Mouse (Mus musculus) c-Kit-negative CD71-positive TER-119-positive erythroid progenitor cells, embryonic 14.5 days (primary cell): ENCODE measurements around the gene Yipf3.

ENCODE experiments used
- DNase-seq: peaks from one replicate; pipeline ENCODE4 v3.0.0-alpha.2; 2013; ENCODE audit warnings: low read depth, low spot score

The Yipf3 gene

DNA sequence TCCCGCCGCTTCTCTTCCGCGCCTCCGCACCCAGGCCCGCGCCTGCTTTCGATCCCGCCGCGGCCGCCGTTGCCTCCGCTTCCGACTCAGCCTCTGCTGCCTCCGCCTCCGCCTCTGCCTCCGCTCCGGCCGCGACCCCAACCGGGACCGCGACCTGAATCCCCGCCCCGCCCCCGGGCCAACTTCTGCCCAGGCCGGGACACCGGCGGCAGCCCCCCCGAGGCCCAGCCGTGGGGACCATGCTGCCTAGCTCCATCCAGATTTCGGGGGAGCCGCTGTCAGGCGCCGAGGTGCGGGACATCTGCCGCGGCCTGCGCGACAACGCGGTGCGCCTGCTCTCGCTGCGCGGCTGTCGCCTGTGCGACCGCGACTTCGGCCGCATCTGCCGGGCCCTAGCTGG lies 6.2 kb downstream of the Yipf3 start:
- DNase-seq, result no peak

DNA sequence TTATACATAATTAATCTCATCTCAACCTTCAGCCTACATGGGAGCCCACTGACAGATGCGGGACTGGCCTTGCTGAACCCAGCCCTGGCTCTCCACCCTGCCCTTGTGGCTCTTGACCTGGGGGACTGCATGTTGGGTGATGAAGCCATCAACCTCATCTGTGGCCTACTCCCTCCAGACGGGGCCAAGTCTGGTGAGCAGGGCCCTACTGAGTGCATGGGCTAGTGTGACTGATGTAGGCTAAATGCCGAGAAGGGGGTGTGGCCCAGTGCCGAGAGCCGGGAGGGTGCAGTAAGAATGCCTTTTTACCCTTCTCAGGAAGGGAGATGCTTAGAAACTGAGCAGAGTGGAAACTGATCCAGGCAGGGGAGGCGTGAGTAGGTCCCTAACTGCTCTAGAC lies 7.3 kb downstream of the Yipf3 start:
- no peak for DNase-seq

DNA sequence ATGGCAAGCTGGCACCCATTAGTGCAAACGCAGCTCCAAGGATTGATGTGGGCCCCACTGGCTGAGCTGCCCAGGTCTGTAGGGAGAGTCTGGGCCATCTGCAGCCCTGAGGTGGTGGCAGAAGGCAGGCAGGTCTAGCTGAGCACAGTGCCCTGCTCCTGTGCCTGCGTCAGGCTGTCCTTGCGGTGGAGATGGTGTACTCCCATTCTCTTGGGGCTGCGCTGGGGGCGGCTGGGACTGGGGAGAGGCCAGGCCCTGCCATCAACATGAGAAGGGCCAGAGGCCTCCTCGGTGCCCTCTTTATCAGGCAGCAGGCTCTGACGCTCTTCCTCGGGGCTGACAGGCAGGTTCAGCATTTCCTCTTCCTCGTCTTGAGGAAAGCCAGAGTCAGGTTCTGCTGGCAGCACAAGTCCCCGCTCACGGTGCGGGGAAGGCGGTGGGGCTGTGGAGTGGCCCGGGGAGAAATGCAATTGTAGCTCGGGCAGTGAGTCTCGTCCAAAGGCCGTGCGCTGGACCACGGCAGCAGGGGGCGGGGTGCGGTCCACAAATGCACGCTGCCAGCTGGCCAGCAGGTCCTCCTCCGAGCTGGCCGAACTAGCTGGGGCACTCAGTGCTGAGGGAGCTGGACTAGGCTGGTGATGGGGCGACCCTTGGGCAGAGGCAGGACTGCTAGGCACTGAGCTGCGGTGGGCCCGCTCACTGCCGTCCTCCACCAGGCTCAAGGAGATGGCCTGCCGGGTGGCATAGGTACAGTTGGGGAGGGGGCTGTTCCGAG lies 10.6 kb downstream of the Yipf3 start:
- no peak for DNase-seq

DNA sequence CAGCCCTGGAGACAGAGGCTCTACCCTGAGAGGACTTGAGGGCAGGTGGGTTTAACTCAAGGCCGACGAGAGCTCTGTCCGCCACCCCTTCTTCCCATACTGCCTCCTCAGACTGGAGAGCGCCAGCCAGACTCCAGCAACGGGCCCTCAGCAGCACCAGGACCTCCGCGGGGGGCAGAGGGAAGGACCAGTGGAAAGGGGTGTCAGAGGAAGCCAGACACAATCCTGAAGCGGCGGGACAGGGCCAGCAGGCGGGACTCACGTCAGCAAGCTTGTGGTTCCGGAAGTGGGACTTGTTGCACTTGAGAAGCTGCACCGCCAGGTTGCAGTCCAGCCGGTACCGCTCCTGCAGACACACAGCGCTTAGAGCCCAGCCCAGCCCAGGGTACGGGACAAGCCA lies 11.8 kb downstream of the Yipf3 start:
- DNase-seq, result no peak

DNA sequence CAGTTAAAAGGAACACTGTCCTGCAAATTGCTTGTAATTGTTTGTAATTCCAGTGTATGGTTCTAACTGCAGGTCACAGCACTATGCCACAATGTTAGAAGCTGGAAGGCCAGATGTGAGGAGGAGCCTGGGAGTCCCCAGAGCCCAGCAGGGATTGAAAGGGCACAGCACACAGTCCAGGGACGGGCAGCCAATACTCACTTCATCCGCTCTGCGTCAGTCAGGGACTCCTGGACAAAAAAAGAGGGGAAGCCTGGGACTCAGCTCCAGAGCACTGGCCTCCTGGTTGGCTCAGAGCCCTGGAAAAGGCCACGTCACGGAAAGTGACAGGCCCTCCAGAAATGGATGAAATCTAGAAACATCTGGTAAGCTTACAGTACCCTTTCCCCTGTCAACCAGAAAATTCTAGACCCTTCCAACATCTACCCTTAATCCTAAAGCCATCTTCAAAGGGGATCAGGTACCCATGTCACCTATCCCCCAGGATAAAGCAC lies 14.4 kb downstream of the Yipf3 start:
- DNase-seq, result no peak

DNA sequence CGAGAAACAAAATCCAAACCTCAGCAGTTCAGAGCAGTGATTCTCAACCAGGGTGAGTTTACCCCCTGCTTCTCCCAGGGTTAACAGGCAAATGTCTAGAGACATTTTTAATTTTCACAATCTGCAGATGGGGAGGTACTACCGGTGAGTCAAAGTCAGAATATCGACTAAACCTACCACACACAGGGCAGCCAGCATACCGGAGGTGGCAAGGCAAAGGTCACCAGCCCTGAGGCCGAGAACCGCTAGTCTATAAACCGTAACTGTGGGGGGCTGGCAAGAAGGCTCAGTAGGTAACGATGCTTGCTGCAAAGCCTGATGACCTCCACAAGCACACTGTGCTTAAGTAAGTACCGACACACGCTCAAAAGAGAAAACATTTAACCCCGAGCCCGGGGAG lies 17.6 kb downstream of the Yipf3 start:
- DNase-seq, result no peak

DNA sequence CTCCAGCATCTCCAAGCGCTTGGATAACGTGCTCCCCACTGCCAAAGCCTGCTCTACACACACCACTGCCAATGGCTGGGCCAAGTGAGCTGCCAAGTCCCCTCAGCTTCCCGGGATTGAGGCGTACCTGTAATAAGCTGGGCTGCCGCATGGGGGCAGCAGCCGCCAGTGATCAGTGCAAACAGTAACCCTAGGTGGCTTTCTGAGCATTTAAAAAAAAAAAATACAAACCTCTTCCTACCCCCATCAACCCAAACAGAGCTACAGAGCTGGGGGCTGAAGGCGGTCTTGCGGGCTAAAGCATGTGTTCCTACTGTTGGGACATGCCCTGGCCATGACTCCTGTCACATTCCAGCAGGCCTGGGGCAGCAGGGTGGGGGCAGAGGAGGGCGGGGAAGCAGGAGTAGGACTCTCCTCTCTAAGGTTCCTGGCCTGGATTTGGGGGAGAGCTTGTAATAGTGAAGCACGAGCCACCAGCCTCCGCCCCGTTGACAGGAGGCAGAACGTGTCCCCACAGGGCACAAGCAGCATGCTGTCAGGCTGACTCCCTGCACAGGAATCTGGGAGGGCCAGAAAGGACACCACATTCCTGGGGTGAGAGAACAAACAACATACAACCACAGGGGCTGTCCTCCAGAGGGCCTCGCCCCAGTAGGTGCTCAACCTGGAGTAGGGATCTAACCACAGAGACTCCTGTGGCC lies 18.2 kb downstream of the Yipf3 start:
- no peak for DNase-seq

DNA sequence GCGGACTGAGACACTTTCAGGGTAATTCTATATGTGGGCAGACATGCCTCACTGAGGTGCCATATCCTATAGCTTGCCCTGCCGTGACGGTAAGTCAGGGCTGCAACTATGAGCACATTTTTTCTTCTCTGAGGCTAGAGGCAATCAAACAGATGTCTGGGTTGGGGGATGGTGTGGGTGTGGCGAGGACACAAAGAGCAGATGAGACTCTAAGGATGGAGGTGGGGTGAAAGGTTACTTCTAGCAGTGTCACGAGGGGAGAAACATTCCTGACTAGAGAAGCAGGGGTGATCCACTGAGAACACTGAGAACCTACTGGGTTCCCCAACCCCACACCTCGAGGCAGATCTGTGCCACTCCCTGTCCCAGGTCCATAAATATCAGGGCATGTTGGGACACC lies 19.1 kb downstream of the Yipf3 start:
- no peak for DNase-seq

DNA sequence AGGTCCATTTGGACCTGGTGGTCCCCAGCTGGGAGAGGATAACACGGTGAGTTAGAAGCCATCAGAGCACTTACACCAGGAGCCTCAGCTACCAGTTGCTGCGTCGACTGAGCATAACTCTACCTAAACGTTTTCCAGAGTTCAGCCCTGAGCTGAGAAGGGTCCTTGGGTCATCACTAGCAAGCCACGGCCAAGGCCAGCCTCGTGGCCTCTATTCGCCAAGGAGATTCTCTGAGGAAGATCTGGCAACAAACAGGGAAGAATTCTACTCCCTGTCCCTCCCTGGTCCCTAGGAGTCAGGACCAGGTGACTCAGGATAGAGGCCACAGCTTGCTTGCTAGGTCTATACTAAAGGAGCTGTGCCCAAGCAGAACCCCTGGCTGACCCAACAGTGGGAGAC lies 19.6 kb downstream of the Yipf3 start:
- no peak for DNase-seq

DNA sequence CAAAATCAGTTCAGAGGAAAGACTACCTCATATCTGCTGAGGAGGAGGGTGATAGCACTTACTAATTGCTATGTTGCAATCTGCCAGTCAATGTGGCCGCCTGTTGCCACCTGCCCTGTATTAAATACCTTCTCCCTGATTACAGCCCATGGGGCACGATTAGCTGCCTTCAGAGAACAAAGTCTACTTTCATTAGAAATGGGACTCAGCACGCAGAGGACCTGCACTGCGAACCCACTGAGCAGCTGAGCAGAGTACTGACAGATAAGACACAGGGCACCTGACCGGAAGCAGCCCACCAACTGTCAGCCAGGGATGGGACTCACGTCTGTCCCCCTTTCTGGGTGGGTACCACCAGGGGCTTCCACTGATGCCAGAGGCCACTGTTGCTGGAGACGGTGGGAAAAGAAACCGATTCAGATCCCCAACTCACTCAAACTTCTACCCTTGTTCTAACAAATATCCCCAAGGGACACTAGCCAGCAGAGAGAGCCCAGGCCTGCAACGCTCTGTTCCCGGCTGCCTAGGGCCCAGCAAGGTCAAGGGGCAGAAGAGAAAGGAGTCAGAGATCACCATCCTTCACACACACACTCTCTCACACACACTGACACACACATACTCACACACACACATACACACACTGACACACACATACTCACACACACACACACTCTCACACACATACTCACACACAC lies 20.3 kb downstream of the Yipf3 start:
- no peak for DNase-seq

DNA sequence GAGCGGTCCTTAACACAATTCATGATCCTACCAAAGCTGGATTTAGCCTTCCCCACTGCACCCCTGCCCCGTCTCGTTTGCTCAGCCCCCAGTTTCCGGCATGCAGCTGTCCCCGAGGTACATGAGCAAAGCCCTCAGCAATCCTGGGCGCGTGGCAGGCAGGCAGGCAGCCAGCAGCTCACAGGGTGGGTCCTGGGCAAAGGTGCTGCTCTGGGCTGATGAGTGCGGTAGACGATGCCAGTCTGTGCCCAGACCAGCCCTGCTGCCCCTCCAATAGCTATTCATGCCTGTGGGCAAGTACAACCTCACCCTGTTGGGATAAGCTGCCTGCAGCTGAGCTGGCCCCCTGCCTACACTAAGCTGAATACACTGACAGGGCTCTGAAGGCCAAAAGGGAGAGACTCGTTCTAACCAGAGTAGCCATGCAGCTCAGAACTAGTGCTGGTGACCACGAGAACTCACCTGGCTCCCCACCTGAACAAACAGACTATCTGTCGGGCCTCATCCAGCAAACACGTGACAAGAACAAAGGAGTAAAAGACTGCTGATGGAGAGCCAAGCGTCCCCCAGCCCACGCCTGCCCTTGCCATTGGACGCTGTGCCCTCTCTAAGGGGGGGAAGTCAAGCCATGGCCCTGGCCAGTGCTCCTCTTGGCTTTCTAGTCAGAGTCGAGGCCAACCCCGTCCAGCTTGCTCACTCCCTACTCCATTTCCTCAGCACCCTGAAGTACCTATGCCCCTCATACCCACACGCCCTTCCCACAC lies 22.1 kb downstream of the Yipf3 start:
- no peak for DNase-seq

DNA sequence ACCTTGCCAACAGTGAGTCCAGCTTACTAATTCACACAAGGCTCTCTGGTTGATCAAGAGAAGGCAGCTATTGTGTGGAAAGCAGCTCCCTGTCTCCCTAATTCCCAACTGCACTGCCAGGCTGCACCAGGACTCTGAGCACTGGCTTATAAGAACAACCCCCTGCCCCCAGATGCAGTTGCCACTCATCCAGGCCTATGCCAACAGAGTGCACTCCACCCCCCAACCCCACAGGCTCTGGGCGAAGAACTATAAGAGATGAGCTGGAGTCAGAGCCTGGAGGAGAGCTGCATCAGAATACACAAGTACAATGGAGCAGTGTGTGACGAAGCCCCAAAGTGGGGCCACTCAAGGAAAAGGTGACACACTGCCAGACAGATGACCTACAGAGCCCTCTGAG lies 24.2 kb downstream of the Yipf3 start:
- no peak for DNase-seq

DNA sequence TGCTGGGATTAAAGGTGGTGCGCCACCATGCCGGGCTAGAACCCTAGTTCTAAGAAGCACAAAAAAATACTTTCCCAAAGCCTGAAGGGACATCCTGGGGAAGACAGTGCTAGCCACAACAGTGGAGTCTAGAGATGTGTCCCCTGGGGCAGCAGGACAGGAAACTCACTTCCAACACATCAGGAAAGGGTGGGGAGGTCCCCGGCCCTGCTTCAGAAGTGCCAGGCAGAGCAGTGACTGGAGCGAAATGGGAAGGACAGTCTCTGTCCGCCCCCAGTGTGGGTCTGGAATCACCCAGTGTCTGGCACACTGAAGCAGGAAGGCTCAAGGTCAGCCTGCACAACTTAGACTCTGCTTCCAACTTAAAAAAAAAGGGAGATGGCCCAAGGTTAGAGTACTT lies 24.8 kb downstream of the Yipf3 start:
- DNase-seq, result no peak

DNA sequence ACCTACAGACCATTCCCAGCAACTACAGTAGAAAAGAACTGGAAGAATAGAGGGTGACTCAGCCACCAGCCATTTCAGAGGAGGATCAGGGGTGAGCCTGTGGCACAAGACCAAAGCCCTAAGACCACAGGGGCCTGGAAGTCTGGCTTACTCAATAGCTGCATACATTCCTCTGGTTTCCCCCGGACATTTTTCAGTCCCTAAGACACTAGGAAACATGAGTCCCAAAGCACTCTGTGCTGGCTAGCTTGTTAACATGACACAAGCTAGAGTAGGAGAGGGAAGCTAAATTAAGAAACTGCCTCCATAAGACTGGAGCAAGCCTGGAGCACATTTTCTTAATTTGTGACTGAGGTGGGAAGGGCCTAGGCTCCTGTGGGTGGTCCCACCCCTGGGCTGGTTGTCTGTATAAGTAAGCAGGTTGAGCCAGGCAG lies 25.9 kb downstream of the Yipf3 start:
- DNase-seq, result no peak

DNA sequence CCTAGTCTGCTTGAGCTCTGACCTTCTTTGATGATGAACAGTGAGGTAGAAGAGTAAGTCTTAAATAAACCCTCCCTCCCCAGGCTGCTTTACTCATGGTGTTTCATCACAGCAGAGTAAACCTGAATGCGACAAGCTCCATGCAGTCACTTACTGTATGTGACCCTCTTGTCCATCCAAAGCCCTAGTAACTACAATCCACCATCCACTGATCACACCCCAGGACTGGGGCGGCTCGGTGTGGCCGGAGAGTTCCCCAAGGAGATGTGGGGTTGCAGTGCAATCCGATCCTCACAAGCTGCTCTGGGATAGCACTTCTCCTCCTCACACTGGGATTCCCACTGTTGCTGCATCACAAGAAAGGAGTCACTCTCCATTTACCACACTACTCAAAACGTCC lies 26.6 kb downstream of the Yipf3 start:
- DNase-seq, result no peak

DNA sequence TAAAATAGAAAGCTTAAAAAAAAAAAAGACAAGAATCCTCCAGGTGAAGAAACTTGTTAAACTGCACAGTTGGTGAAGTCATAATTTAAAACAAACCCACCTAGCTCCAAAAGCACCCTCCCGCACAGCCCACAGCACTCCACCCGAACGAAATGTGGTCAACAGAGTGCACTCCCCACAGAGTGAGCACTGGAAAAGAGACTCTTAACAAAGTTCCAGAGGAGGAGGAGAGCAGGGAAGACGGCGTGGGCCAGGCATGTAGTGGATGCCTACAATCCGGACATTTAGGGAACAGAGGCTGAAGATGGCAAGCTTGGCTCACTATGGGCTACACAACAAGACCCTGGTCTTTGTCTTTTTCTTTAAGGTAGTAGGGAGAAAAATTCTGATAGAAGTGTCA lies 27.2 kb downstream of the Yipf3 start:
- DNase-seq, result no peak

DNA sequence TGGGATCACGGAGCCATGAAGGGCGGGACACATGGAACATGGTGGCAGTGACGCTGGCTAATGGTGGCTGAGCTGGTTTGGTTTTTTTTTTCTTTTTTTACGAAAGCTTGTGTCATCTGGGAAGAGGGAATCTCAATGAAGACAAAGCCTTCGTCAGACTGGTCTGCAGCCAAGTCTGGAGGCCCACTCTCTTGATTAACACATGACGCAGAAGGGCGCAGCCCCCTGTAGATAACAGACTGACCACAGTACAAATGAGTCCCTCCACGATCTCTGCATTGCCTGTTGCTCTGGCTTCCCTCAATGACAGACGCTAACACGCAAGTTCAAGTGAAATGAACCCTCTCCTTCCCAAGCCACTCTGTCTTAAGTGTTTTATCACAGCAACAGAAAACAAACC lies 27.6 kb downstream of the Yipf3 start:
- DNase-seq, result no peak

DNA sequence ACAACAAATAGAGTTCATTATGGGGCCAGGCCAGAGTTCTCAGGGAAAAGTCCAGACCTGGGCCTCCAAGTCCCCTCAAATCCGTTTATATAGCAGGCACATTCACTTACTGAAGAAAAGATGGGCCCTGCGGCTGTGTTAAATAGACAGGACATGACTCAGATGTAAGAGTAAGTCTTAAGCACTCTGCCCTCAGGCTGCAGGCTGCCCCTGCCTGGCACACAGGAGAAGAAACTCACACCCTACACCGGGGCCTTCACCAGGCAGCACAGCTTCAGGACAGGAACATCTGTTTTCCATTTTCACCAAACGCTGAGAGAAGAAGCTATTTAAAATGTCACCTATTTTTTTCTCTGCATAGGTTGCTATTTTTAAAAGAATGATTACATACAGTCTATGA lies 29.7 kb downstream of the Yipf3 start:
- DNase-seq, result no peak

DNA sequence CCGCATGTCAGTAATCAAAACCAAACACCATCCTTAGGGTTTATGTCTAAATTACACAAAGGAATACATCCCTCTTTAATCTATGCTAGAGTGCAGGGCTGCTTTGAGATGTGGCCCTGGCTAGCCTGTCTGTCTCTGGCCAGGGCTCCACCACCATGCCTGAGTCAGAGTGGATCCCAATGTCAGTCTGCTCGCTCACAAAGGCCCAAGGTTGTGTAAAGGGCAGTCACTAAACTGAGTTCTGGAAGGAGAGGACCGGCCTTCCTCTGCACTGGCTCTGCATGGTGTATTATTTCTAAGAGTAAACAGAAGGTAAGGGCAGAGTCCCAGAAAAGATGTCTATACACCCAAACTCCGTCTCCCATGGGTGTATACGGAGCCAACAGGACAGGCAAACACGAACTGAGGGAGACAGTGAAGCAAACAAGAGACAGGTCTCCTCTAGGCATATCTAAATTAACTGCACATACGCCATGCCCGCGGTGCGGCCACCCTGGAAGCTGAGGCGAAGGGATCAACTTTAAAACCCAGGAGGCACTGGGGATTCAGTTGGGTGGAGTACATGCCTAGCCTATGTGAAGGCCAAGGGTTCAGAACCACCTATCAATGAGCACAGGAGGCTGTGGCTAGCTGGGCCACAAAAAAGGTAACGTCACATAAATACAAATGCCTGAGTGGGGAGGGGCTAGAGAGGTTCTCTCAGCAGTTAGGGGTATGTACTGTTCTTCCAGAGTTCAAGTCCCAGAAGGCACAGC lies 30.3 kb downstream of the Yipf3 start:
- no peak for DNase-seq

DNA sequence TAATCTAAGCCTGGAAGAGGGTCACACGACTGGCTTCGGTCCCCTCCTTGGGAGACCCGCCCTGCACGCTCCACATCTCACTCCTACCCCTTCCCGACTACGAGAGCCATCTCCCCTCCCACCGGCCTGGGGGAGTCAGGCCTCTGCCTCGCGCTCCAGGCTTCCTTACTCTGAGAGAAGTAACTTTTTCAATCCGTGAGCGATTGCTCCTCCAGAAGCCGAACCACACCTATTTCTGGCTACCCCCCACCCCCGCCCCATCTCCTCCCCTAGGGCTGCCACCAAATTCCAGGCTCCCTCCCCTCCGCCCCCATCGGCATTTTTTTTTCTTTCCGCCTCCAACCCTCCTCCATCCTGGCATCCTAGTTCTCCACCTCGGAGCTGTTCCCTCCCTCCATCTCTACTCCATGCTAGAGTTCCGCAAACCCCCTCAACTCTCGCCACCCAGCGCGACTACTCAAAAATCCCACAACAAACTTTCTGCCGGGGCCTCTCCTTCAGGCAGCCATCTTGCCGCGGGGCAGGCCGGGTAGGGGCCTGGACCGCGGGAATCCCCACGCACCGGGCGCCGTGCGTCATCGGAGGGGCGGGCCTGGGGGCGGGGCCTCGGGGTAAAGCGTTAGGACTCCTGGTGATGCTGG lies 34.7 kb downstream of the Yipf3 start, which contains the start of gene Tjap1:
Gene Tjap1 (minus strand): TSS at position 544 of the 641 bp plus-strand sequence.
- peak; percentile 75 for DNase-seq

DNA sequence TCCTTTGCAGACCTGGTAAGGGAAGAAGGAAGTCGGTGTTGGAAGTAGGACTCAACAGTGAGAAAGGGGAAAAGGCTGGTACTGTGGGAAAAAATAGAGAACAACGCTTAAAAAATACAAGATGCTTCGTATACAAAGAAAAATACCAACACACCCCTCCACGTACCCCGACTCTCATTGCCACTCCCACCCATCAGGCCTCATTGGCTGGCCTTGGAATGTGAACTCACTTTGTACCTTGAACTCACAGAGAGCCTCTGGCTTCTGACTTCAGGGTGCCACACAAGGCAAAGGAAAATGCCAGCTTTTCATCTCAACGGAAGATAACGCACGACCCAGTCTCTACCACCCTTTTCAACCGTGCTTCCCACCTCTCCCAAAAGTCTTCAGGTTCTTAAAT lies 35.3 kb downstream of the Yipf3 start:
- DNase-seq, result no peak
